Comparison of ENCODE assay signal across 8 mouse cellular contexts in genomic region chr10:24753536-24754250, GRCm38 (mm10). TPM values are rescaled to one million over a fixed set of nuclear protein-coding genes. Genes with fewer than 3 reads are reported as not detected.
DNase-seq lines count a peak whose midpoint lies in the region; ATAC-seq lines count a peak whose summit lies in the region.

No protein-coding gene starts in this region.

- no peak overlapping the region for H3K9ac ChIP-seq in forebrain, embryonic 15.5 days (replicated peaks)
- H3K9ac ChIP-seq in liver, embryonic 11.5 days (ENCODE audit: low read depth, low read length) = peak overlapping the region; percentile 8; the same call in 1 of the 2 replicates

- H3K36me3 ChIP-seq in forebrain, embryonic 15.5 days = no peaks in the 10 kb centered on the region
- H3K36me3 ChIP-seq in liver, embryonic 11.5 days (ENCODE audit: control insufficient read depth, insufficient read depth, low read length) = no peaks in the 10 kb centered on the region

- peak overlapping the region; percentile 41 for H3K4me2 ChIP-seq in forebrain, embryonic 15.5 days (replicated peaks)
- peak overlapping the region; percentile 45 for H3K4me2 ChIP-seq in liver, embryonic 11.5 days

- no peak for ATAC-seq in forebrain, embryonic 15.5 days (replicated peaks)
- no peak for ATAC-seq in liver, embryonic 11.5 days (replicated peaks; ENCODE audit: low FRiP score)

- H3K4me1 ChIP-seq in forebrain, embryonic 15.5 days = peaks cover 14% of the 10 kb centered on the region
- H3K4me1 ChIP-seq in liver, embryonic 11.5 days (replicated peaks; ENCODE audit: control insufficient read depth, insufficient read depth, low read length) = peaks cover 11% of the 10 kb centered on the region; the same call in 1 of the 2 replicates

- H3K4me3 ChIP-seq in forebrain, embryonic 15.5 days = no peak overlapping the region; the same call in 1 of the 2 replicates
- peak overlapping the region; percentile 19; the same call in 1 of the 2 replicates for H3K4me3 ChIP-seq in liver, embryonic 11.5 days (ENCODE audit: low read depth, low read length)

- H3K27me3 ChIP-seq in forebrain, embryonic 15.5 days = no peaks in the 10 kb centered on the region
- H3K27me3 ChIP-seq in liver, embryonic 11.5 days (replicated peaks; ENCODE audit: control insufficient read depth, insufficient read depth, low read length) = no peaks in the 10 kb centered on the region

- no peaks in the 10 kb centered on the region for H3K9me3 ChIP-seq in forebrain, embryonic 15.5 days
- no peaks in the 10 kb centered on the region for H3K9me3 ChIP-seq in liver, embryonic 11.5 days (ENCODE audit: control insufficient read depth, low read length)

- DNase-seq in thymus, postnatal 0 days (ENCODE audit: low spot score) = peak; percentile 3
- DNase-seq in thymus, postnatal 10 days (ENCODE audit: low spot score in 2 of 2) = no peak
- DNase-seq in liver, embryonic 11.5 days (ENCODE audit: low spot score) = no peak
- DNase-seq in thymus, postnatal 25 days = peak; percentile 14
- no peak for DNase-seq in embryo, embryonic 9.5 days (ENCODE audit: extremely low spot score)
- DNase-seq in adrenal gland, postnatal 14 days = no peak
- DNase-seq in adrenal gland, adult (ENCODE audit: inconsistent age in 2 of 2, low spot score in 1 of 2) = no peak

- WGBS in forebrain, embryonic 15.5 days = 72% methylated on average over 16 of the region's 16 CpGs
- WGBS in liver, embryonic 11.5 days = 64% methylated on average over 16 of the region's 16 CpGs

- H3K27ac ChIP-seq in forebrain, embryonic 15.5 days (replicated peaks) = no peak overlapping the region
- H3K27ac ChIP-seq in liver, embryonic 11.5 days (ENCODE audit: low read depth, low read length) = no peak overlapping the region

RNA-seq across cellular contexts. Expression of gene Enpp1, which starts 41.7 kb away (rescaled TPM):
- 0.86 and 1.1 TPM in 2 replicates for polyA plus RNA-seq in thymus, postnatal 0 days (2015; fragmentation: Nextera tagmentation; extraction: Ambion mirVana)
- polyA plus RNA-seq in forebrain, embryonic 15.5 days (2015; fragmentation: Nextera tagmentation; extraction: Ambion mirVana) = 0.91 and 1.8 TPM in 2 replicates
- 2.7 TPM in 2 replicates for polyA plus RNA-seq in liver, embryonic 11.5 days (2014; fragmentation: Nextera tagmentation; extraction: Ambion mirVana)
- 4.4 and 4.8 TPM in 2 replicates for total RNA-seq in adrenal gland, postnatal 14 days (2021)

Comparison
In these comparisons a context has a peak if more than half of its experiments do, and no peak if none do; other contexts are left out.
1. DNase-seq: peak in thymus, postnatal 0 days (single experiment) and thymus, postnatal 25 days (single experiment); none in thymus, postnatal 10 days (0 of 2), liver, embryonic 11.5 days (single experiment), embryo, embryonic 9.5 days (single experiment), adrenal gland, postnatal 14 days (single experiment) and adrenal gland, adult (0 of 2).